Mouse (Mus musculus) limb, embryonic 13.5 days (tissue): ENCODE data around the gene Muc3a. TPM values are rescaled to one million over a fixed set of nuclear protein-coding genes. Genes with fewer than 3 reads are reported as not detected.

ENCODE experiments used
- ATAC-seq: fragments of 200-750 bp; cut with Nextera tagmentation; 2 replicates; pipeline ENCODE4 v1.8.0; 2017; ENCODE audit warnings: low read depth, moderate number of reproducible peaks, moderate TSS enrichment; ENCODE audit not compliant: low FRiP score
- H3K27ac ChIP-seq: fragments of 300-500 bp; sonication (generic); 2 replicates; pipeline ENCODE4 v1.5.1; 2015; ENCODE audit warnings: inconsistent platforms, mild to moderate bottlenecking, moderate library complexity
- H3K27me3 ChIP-seq: fragments of 300-500 bp; sonication (generic); 2 replicates; pipeline ENCODE4 v1.6.1; 2015; ENCODE audit warnings: mild to moderate bottlenecking, inconsistent platforms
- H3K36me3 ChIP-seq: fragments of 300-500 bp; sonication (generic); 2 replicates; pipeline ENCODE4 v1.6.1; 2015; ENCODE audit warnings: inconsistent platforms, mild to moderate bottlenecking, moderate library complexity
- H3K4me1 ChIP-seq: fragments of 300-500 bp; sonication (generic); 2 replicates; pipeline ENCODE4 v1.6.1; 2015; ENCODE audit warnings: inconsistent platforms
- H3K4me2 ChIP-seq: fragments of 300-500 bp; sonication (generic); replicated peaks from 2 replicates; pipeline ENCODE4 v1.6.1; 2015; ENCODE audit warnings: inconsistent platforms, mild to moderate bottlenecking, moderate library complexity
- H3K4me3 ChIP-seq: fragments of 300-500 bp; sonication (generic); 2 replicates; pipeline ENCODE4 v1.5.1; 2015; ENCODE audit warnings: moderate library complexity, mild to moderate bottlenecking, inconsistent platforms
- H3K9ac ChIP-seq: fragments of 300-500 bp; sonication (generic); 2 replicates; pipeline ENCODE4 v1.6.1; 2015; ENCODE audit warnings: mild to moderate bottlenecking, inconsistent platforms
- H3K9me3 ChIP-seq: fragments of 300-500 bp; sonication (generic); 2 replicates; pipeline ENCODE4 v1.6.1; 2016; ENCODE audit warnings: inconsistent platforms
- WGBS: fragments of 180-500 bp; shearing (Covaris S2); methylation state at CpG from one replicate; pipeline ENCODE4 v1.1.7; 2015; 5-methylcytosine and 5-hydroxymethylcytosine counted together
- polyA plus RNA-seq: library from polyadenylated mRNA; unstranded; fragments of >200 nt; fragmentation: Nextera tagmentation; extraction: Ambion mirVana; gene quantifications from 2 replicates; pipeline ENCODE4 v1.2.1, GENCODE M21; 2015

Muc3a gene
- polyA plus RNA-seq, result 0.10 TPM in 1 of 2 replicates, not detected in the other

DNA sequence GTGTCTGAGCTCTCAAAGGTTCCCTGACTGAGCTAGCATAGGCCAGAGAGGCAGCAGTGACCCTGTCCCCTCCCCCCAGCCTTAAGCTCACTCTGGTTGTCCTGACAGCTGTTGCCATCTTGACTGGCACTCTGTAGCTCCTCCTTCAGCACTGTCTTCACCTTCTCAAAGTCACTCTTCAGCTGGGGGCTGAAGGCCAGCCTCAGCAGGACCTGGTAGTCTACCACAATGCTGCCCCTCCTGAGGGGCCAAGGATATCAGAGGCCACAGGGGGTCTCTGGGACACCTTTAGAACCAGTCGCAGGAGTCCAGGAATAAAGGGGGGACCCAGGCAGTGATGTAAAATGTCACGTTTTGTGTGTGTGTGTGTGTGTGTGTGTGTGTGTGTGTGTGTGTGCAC lies at the start of gene Muc3a:
Gene Muc3a (minus strand): TSS at position 101 of the 400 bp plus-strand sequence.
- Histone ChIP-seq H3K4me2 (no peak within 1 kb of the TSS), H3K36me3 (no peaks in the 10 kb centered on the region), H3K27me3 (peaks cover 9% of the 10 kb centered on the region; the same call in 1 of the 2 replicates), H3K4me1 (no peaks in the 10 kb centered on the region), H3K27ac (no peak within 1 kb of the TSS), H3K4me3 (no peak within 1 kb of the TSS), H3K9me3 (no peaks in the 10 kb centered on the region), H3K9ac (no peak within 1 kb of the TSS)
- WGBS, result 69% methylated on average over 2 of the region's 2 CpGs
- no peak for ATAC-seq

DNA sequence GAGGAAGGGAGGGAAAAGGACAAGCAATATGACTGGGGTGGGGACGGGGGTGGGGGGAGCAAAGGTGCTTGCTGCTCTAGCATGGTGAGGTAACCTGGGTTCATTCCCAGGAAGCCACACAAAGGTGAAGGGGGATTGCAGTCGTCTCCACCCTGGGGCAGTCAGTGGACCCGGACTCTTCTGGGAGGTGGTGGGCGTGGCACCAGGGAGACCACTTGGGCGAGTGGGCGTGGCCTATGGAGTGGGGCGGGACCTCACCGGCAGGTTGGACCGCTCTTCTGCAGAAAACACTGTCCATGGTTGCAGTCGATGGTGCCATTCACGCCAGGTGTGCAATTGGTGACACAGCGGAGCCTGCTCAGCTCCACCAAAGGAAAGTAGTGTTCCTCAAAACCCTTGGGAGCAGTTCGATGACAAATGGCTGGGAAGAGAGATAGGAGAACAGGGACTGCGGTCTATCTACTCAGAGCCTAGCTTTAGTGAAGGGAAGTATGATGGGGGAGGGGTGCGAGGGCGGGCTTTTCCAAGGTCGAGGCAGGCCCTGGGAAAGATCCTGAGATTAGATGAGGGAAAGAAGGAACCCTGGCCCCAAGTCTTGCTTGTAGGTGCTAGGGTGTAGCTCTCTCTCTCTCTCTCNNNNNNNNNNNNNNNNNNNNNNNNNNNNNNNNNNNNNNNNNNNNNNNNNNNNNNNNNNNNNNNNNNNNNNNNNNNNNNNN lies 917 bp downstream of the Muc3a start:
- H3K4me3 ChIP-seq, result no peak overlapping the region
- WGBS, result 17% methylated on average over 17 of the region's 17 CpGs
- no peak for ATAC-seq
- H3K4me1 ChIP-seq, result no peaks in the 10 kb centered on the region
- no peak overlapping the region for H3K4me2 ChIP-seq
- no peak overlapping the region for H3K27ac ChIP-seq
- H3K27me3 ChIP-seq, result peaks cover 9% of the 10 kb centered on the region; the same call in 1 of the 2 replicates
- H3K9me3 ChIP-seq, result no peaks in the 10 kb centered on the region
- no peak overlapping the region for H3K9ac ChIP-seq
- H3K36me3 ChIP-seq, result no peaks in the 10 kb centered on the region

GRCm38 (mm10) chr5:137210689-137211088 lies 1.5 kb downstream of the Muc3a start:
- H3K27me3 ChIP-seq, result peaks cover 9% of the 10 kb centered on the region; the same call in 1 of the 2 replicates
- ATAC-seq, result no peak
- WGBS, result 59% methylated on average over 8 of the region's 8 CpGs
- H3K9ac ChIP-seq, result no peak overlapping the region
- H3K4me1 ChIP-seq, result no peaks in the 10 kb centered on the region
- H3K9me3 ChIP-seq, result no peaks in the 10 kb centered on the region
- no peak overlapping the region for H3K4me3 ChIP-seq
- no peaks in the 10 kb centered on the region for H3K36me3 ChIP-seq
- H3K27ac ChIP-seq, result no peak overlapping the region
- H3K4me2 ChIP-seq, result no peak overlapping the region

- H3K4me3 ChIP-seq, result no peak overlapping the region
- H3K4me2 ChIP-seq, result no peak overlapping the region
- H3K9me3 ChIP-seq, result no peaks in the 10 kb centered on the region
- WGBS, result 84% methylated on average over 3 of the region's 3 CpGs
- ATAC-seq, result no peak
- no peaks in the 10 kb centered on the region for H3K4me1 ChIP-seq
- H3K9ac ChIP-seq, result no peak overlapping the region
- H3K27ac ChIP-seq, result no peak overlapping the region
- H3K27me3 ChIP-seq, result peaks cover 9% of the 10 kb centered on the region; the same call in 1 of the 2 replicates
- no peaks in the 10 kb centered on the region for H3K36me3 ChIP-seq
These were observed 6.9 kb downstream of the Muc3a start for GRCm38 (mm10) chr5:137205301-137205700.

DNA sequence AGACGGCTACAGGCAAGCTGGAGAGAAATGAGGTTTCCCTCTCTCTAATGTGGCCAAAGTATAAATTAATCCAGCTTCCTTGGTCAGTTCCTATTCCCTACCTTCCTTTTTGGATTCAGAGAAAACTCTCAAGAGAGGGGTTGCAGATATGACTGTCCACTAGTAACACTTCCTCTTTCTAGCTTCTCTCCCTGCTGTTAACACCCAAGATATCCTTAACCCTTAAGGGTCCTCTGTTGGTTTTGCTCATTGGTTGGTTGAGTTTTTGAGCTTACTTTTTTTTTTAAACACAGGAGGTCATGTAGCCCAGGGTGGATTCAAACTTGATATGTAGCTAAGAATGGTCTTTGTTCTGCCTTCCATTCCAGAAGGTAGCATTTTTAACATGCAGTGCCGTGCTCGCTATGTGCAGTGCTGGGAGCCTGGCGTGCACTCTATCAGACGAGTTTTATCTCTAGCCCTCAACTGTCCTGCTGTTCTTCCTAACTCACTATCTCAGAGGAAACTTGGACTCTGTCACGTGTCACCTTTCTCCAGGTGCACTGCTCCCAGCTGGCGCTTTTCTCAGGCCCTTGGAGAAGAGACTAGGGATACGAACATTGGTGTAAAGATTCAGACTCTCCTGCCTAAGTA lies 17.6 kb downstream of the Muc3a start:
- no peak overlapping the region for H3K27ac ChIP-seq
- H3K27me3 ChIP-seq, result peaks cover 6% of the 10 kb centered on the region
- 71% methylated on average over 8 of the region's 8 CpGs for WGBS
- H3K4me2 ChIP-seq, result no peak overlapping the region
- no peaks in the 10 kb centered on the region for H3K36me3 ChIP-seq
- H3K9ac ChIP-seq, result no peak overlapping the region
- ATAC-seq, result no peak
- H3K4me3 ChIP-seq, result no peak overlapping the region
- no peaks in the 10 kb centered on the region for H3K4me1 ChIP-seq
- H3K9me3 ChIP-seq, result no peaks in the 10 kb centered on the region

DNA sequence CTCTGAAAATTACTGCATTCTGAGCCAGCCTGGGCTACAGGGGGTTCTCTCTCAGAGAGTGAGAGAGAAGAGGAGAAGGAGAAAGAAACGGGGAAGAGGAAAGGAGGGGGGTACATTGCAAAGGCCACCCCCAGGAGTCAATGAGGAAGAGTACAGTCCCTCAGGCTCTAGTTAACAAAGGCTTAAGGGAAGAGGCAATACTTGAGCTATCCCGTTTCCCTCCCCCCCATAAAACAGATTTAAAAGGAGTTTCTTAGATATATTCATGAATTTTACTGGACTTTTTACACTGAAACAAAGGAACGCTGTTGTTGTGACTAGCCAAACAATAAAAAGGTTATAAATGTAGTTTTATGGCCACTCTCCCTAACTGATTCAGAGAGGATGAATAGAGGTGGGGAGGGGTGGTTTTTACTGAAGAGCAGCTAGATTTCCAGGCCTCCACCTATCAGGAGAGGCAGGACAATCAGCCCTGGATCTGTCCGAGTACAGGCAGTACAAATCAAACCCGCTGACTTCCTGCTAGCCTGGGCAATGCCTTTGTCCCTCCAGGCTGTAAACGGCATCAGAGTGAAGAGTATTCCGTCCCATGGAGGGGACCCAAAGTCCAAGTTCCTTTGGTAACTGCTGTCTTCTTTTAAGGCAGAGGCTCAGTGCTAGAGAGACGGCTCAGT lies 18.8 kb downstream of the Muc3a start:
- Histone ChIP-seq H3K27me3 (peaks cover 16% of the 10 kb centered on the region), H3K4me3 (no peak overlapping the region), H3K36me3 (no peaks in the 10 kb centered on the region), H3K27ac (no peak overlapping the region), H3K4me1 (no peaks in the 10 kb centered on the region), H3K4me2 (no peak overlapping the region), H3K9ac (no peak overlapping the region), H3K9me3 (no peaks in the 10 kb centered on the region)
- WGBS, result 47% methylated on average over 8 of the region's 8 CpGs
- no peak for ATAC-seq

DNA sequence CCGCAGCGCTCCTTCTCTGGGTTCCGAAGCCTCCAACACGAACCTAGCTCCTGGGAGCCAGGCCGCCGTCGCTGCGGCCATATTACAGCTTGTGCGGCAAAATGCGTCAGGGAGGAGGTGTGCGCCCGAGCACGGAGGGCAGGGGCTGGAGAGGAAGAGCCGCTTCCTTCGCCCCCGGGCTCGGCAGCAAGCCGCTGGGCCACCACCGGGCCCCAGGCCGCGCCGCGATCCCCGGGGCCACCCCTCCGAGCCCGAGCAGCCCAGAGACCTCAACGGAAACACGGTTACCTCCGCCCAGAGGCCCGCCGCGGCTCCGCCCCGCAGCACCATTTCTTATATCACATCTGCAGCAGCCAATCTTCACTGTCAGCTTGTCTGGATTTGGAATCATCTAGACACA lies 22.9 kb downstream of the Muc3a start:
- 4% methylated on average over 34 of the region's 34 CpGs for WGBS
- H3K9ac ChIP-seq, result peak overlapping the region; percentile 77
- no peak overlapping the region for H3K27ac ChIP-seq
- H3K27me3 ChIP-seq, result peaks cover 36% of the 10 kb centered on the region
- H3K4me2 ChIP-seq, result peak overlapping the region; percentile 81
- no peaks in the 10 kb centered on the region for H3K9me3 ChIP-seq
- ATAC-seq, result no peak
- H3K36me3 ChIP-seq, result no peaks in the 10 kb centered on the region
- H3K4me1 ChIP-seq, result no peaks in the 10 kb centered on the region
- H3K4me3 ChIP-seq, result peak overlapping the region; percentile 55

DNA sequence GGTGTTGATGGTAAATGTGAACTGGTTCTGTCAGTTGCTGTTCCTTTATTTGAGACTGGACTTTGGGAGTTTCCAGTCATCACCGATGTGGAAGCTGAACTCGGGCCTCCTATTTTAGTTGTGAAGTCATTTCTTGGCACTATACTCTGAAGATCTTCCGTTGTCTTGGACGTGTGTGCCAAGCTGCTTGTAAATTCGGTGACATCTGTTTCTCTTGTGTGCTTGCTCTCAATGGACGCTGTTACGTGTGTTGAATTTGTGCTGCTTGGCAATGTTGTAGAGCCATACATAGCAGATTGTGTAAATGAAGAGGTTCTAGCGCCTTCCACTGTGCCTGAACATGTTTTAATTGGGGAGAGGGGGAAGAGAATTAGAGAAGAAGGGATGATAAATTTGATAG lies 26.8 kb downstream of the Muc3a start:
- ATAC-seq, result no peak
- no peak overlapping the region for H3K27ac ChIP-seq
- WGBS, result 88% methylated on average over 8 of the region's 8 CpGs

GRCm38 (mm10) chr5:137179646-137180374 lies 32.4 kb downstream of the Muc3a start:
- Histone ChIP-seq H3K27me3 (peaks cover 12% of the 10 kb centered on the region), H3K9me3 (no peaks in the 10 kb centered on the region), H3K27ac (no peak overlapping the region), H3K4me2 (no peak overlapping the region), H3K4me1 (no peaks in the 10 kb centered on the region), H3K36me3 (no peaks in the 10 kb centered on the region), H3K4me3 (no peak overlapping the region), H3K9ac (no peak overlapping the region)
- 74% methylated on average over 8 of the region's 8 CpGs for WGBS
- ATAC-seq, result no peak

More for the DNA sequence above, 26.8 kb downstream of the Muc3a start:
- Histone ChIP-seq H3K4me1 (no peaks in the 10 kb centered on the region), H3K9ac (no peak overlapping the region), H3K9me3 (no peaks in the 10 kb centered on the region), H3K27me3 (peaks cover 36% of the 10 kb centered on the region), H3K36me3 (no peaks in the 10 kb centered on the region), H3K4me3 (no peak overlapping the region), H3K4me2 (no peak overlapping the region)

DNA sequence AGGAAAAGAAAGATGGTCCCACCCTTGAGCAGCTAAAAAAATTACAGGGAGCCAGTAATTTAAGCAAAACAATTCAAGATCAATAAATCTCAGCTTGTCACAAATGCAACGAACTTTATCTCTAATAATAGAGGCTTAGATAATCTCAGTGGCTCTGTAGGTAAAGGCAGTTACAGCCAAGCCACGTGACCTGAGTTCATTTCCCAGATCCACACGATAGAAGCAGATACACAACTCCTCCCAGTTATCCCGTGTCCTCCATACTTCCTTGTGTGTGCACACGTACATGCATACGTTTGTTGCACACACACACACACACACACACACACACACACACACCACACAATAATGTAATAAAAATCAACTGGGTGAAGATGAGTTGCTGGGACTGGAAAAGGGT lies 38.2 kb downstream of the Muc3a start:
- no peaks in the 10 kb centered on the region for H3K9me3 ChIP-seq
- no peak overlapping the region for H3K4me2 ChIP-seq
- no peaks in the 10 kb centered on the region for H3K36me3 ChIP-seq
- H3K4me3 ChIP-seq, result no peak overlapping the region
- no peak for ATAC-seq
- no peak overlapping the region for H3K27ac ChIP-seq
- H3K27me3 ChIP-seq, result no peaks in the 10 kb centered on the region
- 78% methylated on average over 6 of the region's 6 CpGs for WGBS
- no peak overlapping the region for H3K9ac ChIP-seq
- no peaks in the 10 kb centered on the region for H3K4me1 ChIP-seq

GRCm38 (mm10) chr5:137172591-137172990 lies 39.6 kb downstream of the Muc3a start:
- H3K36me3 ChIP-seq, result no peaks in the 10 kb centered on the region
- no peaks in the 10 kb centered on the region for H3K27me3 ChIP-seq
- H3K4me1 ChIP-seq, result no peaks in the 10 kb centered on the region
- no peak overlapping the region for H3K4me3 ChIP-seq
- H3K9me3 ChIP-seq, result no peaks in the 10 kb centered on the region
- no peak overlapping the region for H3K27ac ChIP-seq
- H3K4me2 ChIP-seq, result no peak overlapping the region
- no peak for ATAC-seq
- 6% methylated on average over 1 of the region's 1 CpGs for WGBS
- H3K9ac ChIP-seq, result no peak overlapping the region

- H3K9me3 ChIP-seq, result no peaks in the 10 kb centered on the region
- no peaks in the 10 kb centered on the region for H3K27me3 ChIP-seq
- 71% methylated on average over 7 of the region's 7 CpGs for WGBS
- no peak overlapping the region for H3K4me2 ChIP-seq
- ATAC-seq, result no peak
- no peak overlapping the region for H3K4me3 ChIP-seq
- no peak overlapping the region for H3K9ac ChIP-seq
- no peaks in the 10 kb centered on the region for H3K4me1 ChIP-seq
- no peak overlapping the region for H3K27ac ChIP-seq
- H3K36me3 ChIP-seq, result no peaks in the 10 kb centered on the region
These were observed 40.7 kb downstream of the Muc3a start for GRCm38 (mm10) chr5:137171478-137171877.
